31 mouse cellular contexts compared by ENCODE assay signal in genomic region chr15:3339847-3340246, GRCm38 (mm10). TPM values are rescaled to one million over a fixed set of nuclear protein-coding genes. Genes with fewer than 3 reads are reported as not detected.
DNase-seq lines count a peak whose midpoint lies in the region; ATAC-seq and TF ChIP-seq lines count a peak whose summit lies in the region.
"Had no signal": no experiment of that assay in that cellular context is flagged by ENCODE, and none has a peak within 500 bp of the region (broad histone marks: within the 10 kb centered on the region; RNA-seq: fewer than 3 reads in every experiment).

No protein-coding gene starts in this region.

- no peaks in the 10 kb centered on the region for H3K4me1 ChIP-seq in lung, embryonic 14.5 days (ENCODE audit: insufficient read depth)
- H3K4me1 ChIP-seq in lung, adult 2 months (ENCODE audit: control insufficient read depth, insufficient read depth, low read length) = peaks cover 8% of the 10 kb centered on the region
- H3K4me1 ChIP-seq in lung, embryonic 16.5 days (replicated peaks; ENCODE audit: control insufficient read depth, insufficient read depth, low read length) = no peaks in the 10 kb centered on the region
- H3K4me1 ChIP-seq: forebrain, embryonic 10.5 days; forebrain, embryonic 13.5 days; heart, embryonic 10.5 days had no signal

- ATAC-seq in lung, embryonic 14.5 days (ENCODE audit: insufficient read depth) = peak; percentile 31; the same call in 1 of the 2 replicates
- ATAC-seq in lung, embryonic 16.5 days (ENCODE audit: low read depth) = peak; percentile 31; the same call in 1 of the 2 replicates
- ATAC-seq: activated CD4-positive, CD25-positive, alpha-beta regulatory T cell, adult 4 months; CD4-positive, CD25-positive, alpha-beta regulatory T cell, adult 4 months; forebrain, embryonic 13.5 days; forebrain, embryonic 16.5 days had no signal

- DNase-seq in lung, embryonic 14.5 days = peak; percentile 56
- DNase-seq in lung, adult 2 months = no peak
- peak; percentile 12 for DNase-seq in lung, postnatal 14 days
- peak; percentile 21 to 29 for DNase-seq in lung, postnatal 4 days
- DNase-seq in gastrocnemius, adult 2 months = no peak
- no peak for DNase-seq in right cerebral cortex, postnatal 14 days
- DNase-seq in right cerebral cortex, postnatal 10 days (ENCODE audit: low spot score in 2 of 2) = no peak
- DNase-seq: adrenal gland, adult 8-10 months; adrenal gland, postnatal 25 days; cerebellum, adult 18-20 months; cerebellum, adult 9-10 months; cerebellum, postnatal 14 days; gastrocnemius, postnatal 10 days; gastrocnemius, postnatal 36 days; heart, adult 2 months; heart, postnatal 14 days; heart, postnatal 4 days had no signal

- no peaks in the 10 kb centered on the region for H3K9me3 ChIP-seq in lung, embryonic 14.5 days (ENCODE audit: low read depth, low read length)
- H3K9me3 ChIP-seq in lung, embryonic 16.5 days (ENCODE audit: control insufficient read depth, low read length) = peaks cover 4% of the 10 kb centered on the region; the same call in 1 of the 2 replicates
- H3K9me3 ChIP-seq: forebrain, embryonic 10.5 days; heart, embryonic 10.5 days had no signal

- intact Hi-C loops in gastrocnemius, adult 2 months (cut with DNase I) = no loop called here

- TF ChIP-seq CTCF in lung, embryonic 14.5 days (IDR thresholded peaks at IDR 0.05; ENCODE audit: low read depth) = no peak
- no peak for TF ChIP-seq CTCF in lung, adult 2 months (IDR thresholded peaks at IDR 0.05; ENCODE audit: insufficient read depth, low read length)
- no peak for TF ChIP-seq CTCF in gastrocnemius, adult 2 months (IDR thresholded peaks at IDR 0.05)

- H3K4me2 ChIP-seq in lung, embryonic 14.5 days = no peak overlapping the region
- H3K4me2 ChIP-seq in lung, embryonic 16.5 days (ENCODE audit: low read depth, low read length) = no peak overlapping the region
- H3K4me2 ChIP-seq: forebrain, embryonic 13.5 days; heart, embryonic 13.5 days; hindbrain, embryonic 14.5 days had no signal

- no peaks in the 10 kb centered on the region for H3K27me3 ChIP-seq in lung, embryonic 14.5 days (ENCODE audit: insufficient read depth, low read length)
- H3K27me3 ChIP-seq in lung, embryonic 16.5 days (ENCODE audit: control insufficient read depth, insufficient read depth, low read depth, low read length) = no peaks in the 10 kb centered on the region
- H3K27me3 ChIP-seq: forebrain, embryonic 13.5 days; heart, embryonic 13.5 days had no signal

- peaks cover 45% of the 10 kb centered on the region for H3K36me3 ChIP-seq in lung, embryonic 14.5 days (ENCODE audit: insufficient read depth)
- peaks cover 20% of the 10 kb centered on the region for H3K36me3 ChIP-seq in lung, embryonic 16.5 days (ENCODE audit: control insufficient read depth, insufficient read depth, low read length)
- H3K36me3 ChIP-seq: forebrain, embryonic 10.5 days had no signal

- H3K9ac ChIP-seq in lung, embryonic 14.5 days = no peak overlapping the region
- no peak overlapping the region for H3K9ac ChIP-seq in lung, embryonic 16.5 days (ENCODE audit: low read length)
- H3K9ac ChIP-seq: forebrain, embryonic 13.5 days; heart, embryonic 13.5 days; hindbrain, embryonic 14.5 days had no signal

- H3K27ac ChIP-seq in lung, embryonic 14.5 days (ENCODE audit: low read depth) = no peak overlapping the region
- H3K27ac ChIP-seq in lung, embryonic 16.5 days (ENCODE audit: low read length) = no peak overlapping the region
- no peak overlapping the region for H3K27ac ChIP-seq in gastrocnemius, adult 2 months
- H3K27ac ChIP-seq: forebrain, embryonic 10.5 days; forebrain, embryonic 13.5 days; heart, adult 2 months; heart, embryonic 10.5 days; heart, embryonic 13.5 days; hindbrain, embryonic 14.5 days had no signal

- 59% methylated on average over 3 of the region's 3 CpGs for WGBS in lung, embryonic 14.5 days
- 35% methylated on average over 3 of the region's 3 CpGs for WGBS in lung, adult 2 months
- 52% methylated on average over 3 of the region's 3 CpGs for WGBS in lung, embryonic 16.5 days

- no peak overlapping the region for H3K4me3 ChIP-seq in lung, embryonic 14.5 days (ENCODE audit: low read depth, low read length)
- H3K4me3 ChIP-seq in lung, adult 2 months (replicated peaks; ENCODE audit: extremely low read depth, low read depth, low read length) = no peak overlapping the region
- H3K4me3 ChIP-seq in lung, embryonic 16.5 days (ENCODE audit: low read length) = no peak overlapping the region
- no peak overlapping the region for H3K4me3 ChIP-seq in gastrocnemius, adult 2 months
- H3K4me3 ChIP-seq: forebrain, embryonic 10.5 days; forebrain, embryonic 13.5 days; heart, adult 2 months; heart, embryonic 10.5 days; heart, embryonic 13.5 days had no signal

- TF ChIP-seq POLR2A in lung, adult 2 months (IDR thresholded peaks at IDR 0.05; ENCODE audit: borderline replicate concordance, extremely low read depth, low read depth, low read length) = no peak

RNA-seq across cellular contexts. Expression of gene Ccdc152, which starts 36.5 kb away (rescaled TPM):
- 0.15 and 0.30 TPM in 2 replicates for polyA plus RNA-seq in lung, embryonic 14.5 days (2014; fragmentation: Nextera tagmentation; extraction: Ambion mirVana)
- polyA plus RNA-seq in lung, adult 2 months (2012; rRNA removed) = 0.66 and 0.98 TPM in 2 replicates
- 0.28 TPM in 1 of 2 replicates, not detected in the other for polyA plus RNA-seq in lung, embryonic 16.5 days (2015; fragmentation: Nextera tagmentation; extraction: Ambion mirVana)
- total RNA-seq in gastrocnemius, adult 2 months (2021) = not detected
- total RNA-seq: adrenal gland, adult 8-10 months; adrenal gland, postnatal 25 days; gastrocnemius, postnatal 10 days; gastrocnemius, postnatal 36 days; granulocyte monocyte progenitor cell, adult 5-6 weeks; heart, adult 2 months; MEL had no signal
- polyA plus RNA-seq: C2C12; embryonic facial prominence, embryonic 11.5 days; forebrain, embryonic 13.5 days; forebrain, embryonic 16.5 days; heart, embryonic 10.5 days; hindbrain, embryonic 11.5 days had no signal

Comparison
In these comparisons a context has a peak if more than half of its experiments do, and no peak if none do; other contexts are left out.
1. DNase-seq: peak in lung, embryonic 14.5 days (single experiment), lung, postnatal 14 days (single experiment) and lung, postnatal 4 days (2 of 2); none in lung, adult 2 months (single experiment), gastrocnemius, adult 2 months (single experiment), right cerebral cortex, postnatal 14 days (single experiment) and right cerebral cortex, postnatal 10 days (0 of 2).